8 mouse cellular contexts compared by ENCODE assay signal in genomic region chr6:122337546-122337945, GRCm38 (mm10). TPM values are rescaled to one million over a fixed set of nuclear protein-coding genes. Genes with fewer than 3 reads are reported as not detected.
DNase-seq lines count a peak whose midpoint lies in the region; TF ChIP-seq lines count a peak whose summit lies in the region.
"Had no signal": no experiment of that assay in that cellular context is flagged by ENCODE, and none has a peak within 500 bp of the region (broad histone marks: within the 10 kb centered on the region; RNA-seq: fewer than 3 reads in every experiment).

No protein-coding gene starts in this region.

- no peaks in the 10 kb centered on the region for H3K9me3 ChIP-seq in ES-E14 (ENCODE audit: control insufficient read depth, insufficient read depth, low read depth, low read length)
- H3K9me3 ChIP-seq: liver, embryonic 13.5 days had no signal

- in situ Hi-C loops in ES-E14 (cut with MboI; ENCODE audit: low sequenced_read_pairs in 2 of 2, unreplicated experiment in 2 of 2), result loop anchor here in 1 of 2 experiments (25.0 kb wide), 1 partner anchor 400 kb away; no protein-coding TSS in a partner anchor

- peak overlapping the region; percentile 64 for H3K9ac ChIP-seq in ES-E14 (ENCODE audit: insufficient read depth, low read depth, low read length, poor library complexity, severe bottlenecking)
- H3K9ac ChIP-seq: liver, embryonic 13.5 days had no signal

- peak overlapping the region; percentile 100; the same call in 1 of the 2 replicates for H3K27ac ChIP-seq in ES-E14 (ENCODE audit: insufficient read depth, low read depth, low read length, poor library complexity, severe bottlenecking)
- H3K27ac ChIP-seq: liver, embryonic 13.5 days had no signal

- H3K4me3 ChIP-seq in ES-E14 (ENCODE audit: insufficient read depth in 1 of 2, low read depth in 1 of 2, low read length in 2 of 2, poor library complexity in 1 of 2, severe bottlenecking in 1 of 2), result peak overlapping the region; percentile 77 to 85
- H3K4me3 ChIP-seq: liver, embryonic 13.5 days had no signal

- TF ChIP-seq CTCF in brain, embryonic 14.5 days (IDR thresholded peaks at IDR 0.05; ENCODE audit: borderline replicate concordance, extremely low read depth, insufficient read depth, insufficient read length), result no peak

- peaks cover 29% of the 10 kb centered on the region for H3K36me3 ChIP-seq in ES-E14 (ENCODE audit: control insufficient read depth, insufficient read depth, low read length, poor library complexity, severe bottlenecking)

- H3K4me1 ChIP-seq in ES-E14 (ENCODE audit: control insufficient read depth in 2 of 2, insufficient read depth in 2 of 2, low read length in 2 of 2, poor library complexity in 1 of 2), result peaks cover 2 to 11% of the 10 kb centered on the region in 2 experiments; a peak in 1 of 4 replicates

- TF ChIP-seq POLR2A in brain, embryonic 14.5 days (IDR thresholded peaks at IDR 0.05; ENCODE audit: borderline replicate concordance, extremely low read depth, insufficient read depth, insufficient read length, poor library complexity, severe bottlenecking), result no peak

- DNase-seq in kidney, adult 9 months, result peak; percentile 50
- no peak for DNase-seq in kidney, adult 18-20 months
- DNase-seq in ES-E14 (ENCODE audit: low read depth, low spot score), result no peak
- DNase-seq in brain, embryonic 14.5 days (ENCODE audit: low read depth), result peak; percentile 33
- DNase-seq in kidney, postnatal 25 days, result peak; percentile 29 to 46
- no peak for DNase-seq in gastrocnemius, postnatal 25 days
- DNase-seq in gastrocnemius, postnatal 10 days, result no peak
- DNase-seq: liver, embryonic 13.5 days had no signal

TF ChIP-seq in ES-E14, 5 proteins besides CTCF, POLR2A, EP300 and RAD21:
- TF ChIP-seq HCFC1 (IDR thresholded peaks at IDR 0.05; ENCODE audit: borderline replicate concordance, insufficient read depth, low read length) (no peak), ZC3H11A (IDR thresholded peaks at IDR 0.05; ENCODE audit: borderline replicate concordance, low read depth, low read length) (no peak), ZNF384 (IDR thresholded peaks at IDR 0.05; ENCODE audit: low read depth, low read length) (no peak), MAFK (IDR thresholded peaks at IDR 0.05; ENCODE audit: insufficient read depth, low read depth, low read length) (no peak), CHD2 (IDR thresholded peaks at IDR 0.05; ENCODE audit: low read depth, low read length) (no peak)

RNA-seq across cellular contexts. Expression of gene Phc1, which starts 2.8 kb away (rescaled TPM):
- total RNA-seq in ES-E14 (2012; rRNA removed), result 169 and 238 TPM in 2 replicates
- 112 and 168 TPM in 2 replicates for polyA plus RNA-seq in brain, embryonic 14.5 days (2012; rRNA removed)
- total RNA-seq in gastrocnemius, postnatal 25 days (2021), result 10 to 100 TPM; 16.1 to 17.6 TPM
- total RNA-seq in gastrocnemius, postnatal 10 days (2021), result 10 to 100 TPM; 13.1 to 13.8 TPM

RNA-seq across cellular contexts. Expression of gene M6pr, which starts 29.0 kb away (rescaled TPM):
- total RNA-seq in ES-E14 (2012; rRNA removed), result 297 and 332 TPM in 2 replicates
- polyA plus RNA-seq in brain, embryonic 14.5 days (2012; rRNA removed), result 42.7 and 42.8 TPM in 2 replicates
- total RNA-seq in gastrocnemius, postnatal 25 days (2021), result 10 to 100 TPM; 20.2 to 20.3 TPM
- total RNA-seq in gastrocnemius, postnatal 10 days (2021), result 10 to 100 TPM; 32.1 to 35.6 TPM

RNA-seq across cellular contexts. Expression of gene Klrg1, which starts 54.9 kb away (rescaled TPM):
- total RNA-seq in ES-E14 (2012; rRNA removed), result not detected in 2 replicates
- polyA plus RNA-seq in brain, embryonic 14.5 days (2012; rRNA removed), result 0.57 and 0.60 TPM in 2 replicates
- total RNA-seq in gastrocnemius, postnatal 25 days (2021), result not detected
- total RNA-seq in gastrocnemius, postnatal 10 days (2021), result not detected
- polyA plus RNA-seq: liver, embryonic 13.5 days had no signal

Comparison
In these comparisons a context has a peak if more than half of its experiments do, and no peak if none do; other contexts are left out.
1. DNase-seq: peak in kidney, adult 9 months (single experiment), brain, embryonic 14.5 days (single experiment) and kidney, postnatal 25 days (2 of 2); none in kidney, adult 18-20 months (single experiment), ES-E14 (single experiment), gastrocnemius, postnatal 25 days (single experiment) and gastrocnemius, postnatal 10 days (single experiment).